Mouse (Mus musculus) heart, adult 9 months (tissue): ENCODE measurements at regions not wholly inside any gene's neighbourhood (a gene's known extent, or its start where the extent isn't known, plus 50 kb on each side); places are given as distances from the start of the nearest gene placed in this dataset.

Source experiments
- DNase-seq, 2 experiments: peaks; one replicate each; pipeline ENCODE4 v3.0.0; 2022; ENCODE audit warnings: low spot score in 2 of 2

GRCm38 (mm10) chr13:31166286-31166685, 192.3 kb downstream of the Gm5447 start:
- DNase-seq = no peak

- no peak for DNase-seq
Measured at GRCm38 (mm10) chr13:31168854-31169253, 194.8 kb downstream of the Gm5447 start.

- DNase-seq = no peak
Measured at GRCm38 (mm10) chr13:31171751-31172150, 197.7 kb downstream of the Gm5447 start.

GRCm38 (mm10) chr13:31172580-31172979, 198.6 kb downstream of the Gm5447 start:
- DNase-seq = no peak

- no peak for DNase-seq
Measured at GRCm38 (mm10) chr13:31177999-31178783, 204.2 kb downstream of the Gm5447 start.

GRCm38 (mm10) chr13:31178964-31179363, 205.0 kb downstream of the Gm5447 start:
- DNase-seq = no peak

GRCm38 (mm10) chr13:31179407-31180001, 205.5 kb downstream of the Gm5447 start:
- no peak for DNase-seq

GRCm38 (mm10) chr13:31181530-31181929, 207.5 kb downstream of the Gm5447 start:
- no peak for DNase-seq

GRCm38 (mm10) chr13:31184845-31185834, 211.1 kb downstream of the Gm5447 start:
- DNase-seq = no peak

- DNase-seq = no peak
Measured at GRCm38 (mm10) chr13:31186805-31187589, 213.0 kb downstream of the Gm5447 start.

- DNase-seq = no peak
Measured at GRCm38 (mm10) chr13:31189116-31189515, 215.1 kb downstream of the Gm5447 start.

GRCm38 (mm10) chr13:31190036-31190435, 216.0 kb downstream of the Gm5447 start:
- DNase-seq = no peak

GRCm38 (mm10) chr13:31191344-31192139, 217.5 kb downstream of the Gm5447 start:
- DNase-seq = no peak

- DNase-seq = no peak
Measured at GRCm38 (mm10) chr13:31194971-31195370, 221.0 kb downstream of the Gm5447 start.

GRCm38 (mm10) chr13:31196546-31196945, 222.5 kb downstream of the Gm5447 start:
- no peak for DNase-seq

- DNase-seq = no peak
Measured at GRCm38 (mm10) chr13:31197593-31197992, 223.6 kb downstream of the Gm5447 start.

- no peak for DNase-seq
Measured at GRCm38 (mm10) chr13:31199384-31199783, 225.4 kb downstream of the Gm5447 start.

GRCm38 (mm10) chr13:31204068-31204467, 230.1 kb downstream of the Gm5447 start:
- no peak for DNase-seq

- no peak for DNase-seq
Measured at GRCm38 (mm10) chr13:31206381-31206780, 232.4 kb downstream of the Gm5447 start.

GRCm38 (mm10) chr13:31207709-31208108, 233.7 kb downstream of the Gm5447 start:
- DNase-seq = peak; percentile 70 to 75
